Mouse (Mus musculus) E14TG2a.4 (cell line): ENCODE data around the gene Cplane1.

ENCODE experiments used
- CTCF ChIP-seq: conservative IDR thresholded peaks from 2 replicates; pipeline ENCODE4 v1.5.1; 2014; ENCODE audit warnings: low read length
- NANOG ChIP-seq: IDR thresholded peaks from 2 replicates; pipeline ENCODE4 v1.6.1; 2014; ENCODE audit warnings: borderline replicate concordance, low read length, mixed read lengths
- POU5F1 ChIP-seq: IDR thresholded peaks from 2 replicates; pipeline ENCODE4 v1.6.1; 2014; ENCODE audit warnings: low read length, borderline replicate concordance

- TF ChIP-seq CTCF (no peak), NANOG (no peak), POU5F1 (no peak)
These were observed 112.8 kb downstream of the Cplane1 start for GRCm38 (mm10) chr15:8281701-8282100.
